Mouse (Mus musculus) stomach, embryonic 14.5 days (tissue): Measurements from ENCODE around the gene Pp2d1. TPM values are rescaled to one million over a fixed set of nuclear protein-coding genes. Genes with fewer than 3 reads are reported as not detected.
"Not testable (repeated sequence)": the region's sequence is repeated elsewhere in the genome, so short reads cannot be mapped to it uniquely, and the experiment has no call there.

Source experiments
- ATAC-seq: fragments of 200-750 bp; cut with Nextera tagmentation; 2 replicates; pipeline ENCODE4 v1.8.0; 2017; ENCODE audit warnings: low read depth, moderate TSS enrichment; ENCODE audit not compliant: insufficient number of reproducible peaks, insufficient read depth, low FRiP score
- H3K27ac ChIP-seq: fragments of 300-500 bp; sonication (generic); 2 replicates; pipeline ENCODE4 v1.5.1; 2014; ENCODE audit warnings: mild to moderate bottlenecking, low read length, moderate library complexity, mixed read lengths
- H3K27me3 ChIP-seq: fragments of 300-500 bp; sonication (generic); 2 replicates; pipeline ENCODE4 v1.6.1; 2014; ENCODE audit warnings: low read length, control low read depth, mixed read lengths; ENCODE audit not compliant: control insufficient read depth, insufficient read depth
- H3K36me3 ChIP-seq: fragments of 300-500 bp; sonication (generic); 2 replicates; pipeline ENCODE4 v1.6.1; 2014; ENCODE audit warnings: mild to moderate bottlenecking, control low read depth, low read length, moderate library complexity, mixed read lengths; ENCODE audit not compliant: control insufficient read depth, insufficient read depth
- H3K4me1 ChIP-seq: fragments of 300-500 bp; sonication (generic); 2 replicates; pipeline ENCODE4 v1.6.1; 2014; ENCODE audit warnings: low read length, control low read depth, mixed read lengths; ENCODE audit not compliant: control insufficient read depth, insufficient read depth
- H3K4me2 ChIP-seq: fragments of 300-500 bp; sonication (generic); replicated peaks from 2 replicates; pipeline ENCODE4 v1.6.1; 2014; ENCODE audit warnings: low read depth, low read length, control low read depth
- H3K4me3 ChIP-seq: fragments of 300-500 bp; sonication (generic); 2 replicates; pipeline ENCODE4 v1.5.1; 2014; ENCODE audit warnings: low read depth, low read length, control low read depth
- H3K9ac ChIP-seq: fragments of 300-500 bp; sonication (generic); replicated peaks from 2 replicates; pipeline ENCODE4 v1.6.1; 2014; ENCODE audit warnings: low read depth, mild to moderate bottlenecking, control low read depth, low read length, moderate library complexity, mixed read lengths
- H3K9me3 ChIP-seq: fragments of 300-500 bp; sonication (generic); 2 replicates; pipeline ENCODE4 v1.6.1; 2016; ENCODE audit warnings: low read depth, low read length, control low read depth; ENCODE audit not compliant: control insufficient read depth
- WGBS: fragments of 180-500 bp; shearing (Covaris S2); extraction: QIAGEN DNeasy Blood & Tissue Kit; methylation state at CpG from one replicate; pipeline ENCODE4 v1.1.7; 2014; 5-methylcytosine and 5-hydroxymethylcytosine counted together
- polyA plus RNA-seq: library from polyadenylated mRNA; unstranded; fragments of >200 nt; fragmentation: Nextera tagmentation; extraction: Ambion mirVana; gene quantifications from 2 replicates; pipeline ENCODE4 v1.2.1, GENCODE M21; 2014

The Pp2d1 gene
- 0.48 and 0.86 TPM in 2 replicates for polyA plus RNA-seq

DNA sequence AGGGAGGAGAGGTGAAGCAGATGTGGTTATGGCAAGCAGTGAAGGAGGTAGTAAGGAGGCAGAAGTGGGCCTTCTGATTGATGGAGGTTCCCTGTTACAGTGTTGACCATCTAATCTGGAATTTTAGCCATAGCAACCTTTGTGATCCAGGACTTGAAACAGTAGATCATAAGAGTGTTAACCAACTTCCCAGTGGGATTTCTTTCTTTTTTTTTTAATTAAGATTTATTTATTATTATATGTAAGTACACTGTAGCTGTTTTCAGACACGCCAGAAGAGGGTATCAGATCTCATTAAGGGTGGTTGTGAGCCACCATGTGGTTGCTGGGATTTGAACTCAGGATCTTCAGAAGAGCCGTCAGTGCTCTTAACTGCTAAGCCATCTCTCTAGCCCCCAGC is at the start of gene Pp2d1:
Gene Pp2d1, minus strand, starts transcription at position 101 of the 400 bp plus-strand sequence.
- H3K4me3 ChIP-seq, H3K27me3 ChIP-seq, H3K27ac ChIP-seq, H3K4me1 ChIP-seq, H3K4me2 ChIP-seq, H3K9ac ChIP-seq, ATAC-seq, H3K36me3 ChIP-seq, H3K9me3 ChIP-seq: not testable (repeated sequence)
- WGBS: 76% methylated on average over 2 of the region's 2 CpGs

DNA sequence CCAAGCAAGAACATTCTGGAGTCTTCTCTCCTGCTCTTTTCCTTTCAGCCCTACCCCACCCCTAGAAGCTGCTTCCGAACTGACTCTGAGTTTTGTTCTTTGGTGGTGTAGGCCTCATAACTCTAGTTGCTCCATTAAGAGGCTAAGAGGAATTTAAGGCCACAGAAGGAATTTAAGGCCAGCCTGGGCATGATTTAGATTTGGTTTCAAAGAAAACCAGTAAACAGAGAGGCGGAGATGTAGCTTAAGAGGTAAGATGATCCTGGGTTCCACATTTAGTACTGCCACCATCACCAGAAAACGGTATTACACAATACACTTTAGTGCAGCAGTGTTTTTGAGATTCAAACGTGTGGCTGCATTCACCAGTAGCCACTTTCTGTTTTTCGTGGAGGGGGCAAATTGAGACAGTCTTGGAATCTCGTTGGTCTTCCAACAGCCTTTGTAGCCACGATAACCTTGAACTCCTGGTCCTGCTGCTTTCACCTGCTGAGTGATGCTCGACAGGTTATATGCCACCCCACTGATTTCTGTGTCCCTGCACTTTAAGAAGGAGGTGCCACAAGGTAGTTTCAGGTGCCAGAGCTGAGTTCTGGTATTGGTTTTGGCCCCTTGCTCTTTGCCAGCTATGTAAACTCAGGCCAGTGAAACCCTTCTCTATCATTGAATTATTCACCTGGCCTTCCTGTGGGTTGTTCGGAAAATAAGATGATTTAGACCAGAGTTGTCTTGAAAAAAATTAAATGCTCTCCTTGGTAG is 49.0 kb upstream of the Pp2d1 start:
- WGBS: 73% methylated on average over 9 of the region's 9 CpGs
- Histone ChIP-seq H3K36me3 (no peaks in the 10 kb centered on the region), H3K27me3 (no peaks in the 10 kb centered on the region), H3K4me1 (peaks cover 13% of the 10 kb centered on the region; the same call in 1 of the 2 replicates), H3K4me3 (no peak overlapping the region), H3K9ac (no peak overlapping the region), H3K9me3 (no peaks in the 10 kb centered on the region), H3K4me2 (no peak overlapping the region), H3K27ac (no peak overlapping the region)
- ATAC-seq: no peak

GRCm38 (mm10) chr17:53587074-53587851 is 48.0 kb upstream of the Pp2d1 start:
- no peak overlapping the region for H3K27ac ChIP-seq
- ATAC-seq: peak; percentile 51; the same call in 1 of the 2 replicates

GRCm38 (mm10) chr17:53583846-53584579 is 44.8 kb upstream of the Pp2d1 start:
- WGBS: 85% methylated on average over 11 of the region's 11 CpGs
- 0 out of 2 replicates have a peak, but pooled peaks have one; percentile 3 for ATAC-seq

More at GRCm38 (mm10) chr17:53587074-53587851, 48.0 kb upstream of the Pp2d1 start:
- 44% methylated on average over 14 of the region's 14 CpGs for WGBS
- Histone ChIP-seq H3K9ac (no peak overlapping the region), H3K27me3 (no peaks in the 10 kb centered on the region), H3K4me2 (no peak overlapping the region), H3K9me3 (no peaks in the 10 kb centered on the region), H3K36me3 (no peaks in the 10 kb centered on the region), H3K4me3 (no peak overlapping the region), H3K4me1 (peaks cover 13% of the 10 kb centered on the region; the same call in 1 of the 2 replicates)

GRCm38 (mm10) chr17:53582805-53583204 is 43.6 kb upstream of the Pp2d1 start:
- H3K4me1 ChIP-seq: peaks cover 10% of the 10 kb centered on the region; the same call in 1 of the 2 replicates
- H3K4me3 ChIP-seq: no peak overlapping the region
- 85% methylated on average over 7 of the region's 7 CpGs for WGBS
- no peak for ATAC-seq
- no peaks in the 10 kb centered on the region for H3K36me3 ChIP-seq
- no peak overlapping the region for H3K9ac ChIP-seq
- H3K27me3 ChIP-seq: no peaks in the 10 kb centered on the region
- no peak overlapping the region for H3K4me2 ChIP-seq
- H3K27ac ChIP-seq: no peak overlapping the region
- no peaks in the 10 kb centered on the region for H3K9me3 ChIP-seq

More at GRCm38 (mm10) chr17:53583846-53584579, 44.8 kb upstream of the Pp2d1 start:
- Histone ChIP-seq H3K4me3 (no peak overlapping the region), H3K9me3 (no peaks in the 10 kb centered on the region), H3K27ac (no peak overlapping the region), H3K4me2 (no peak overlapping the region), H3K27me3 (no peaks in the 10 kb centered on the region), H3K4me1 (peaks cover 13% of the 10 kb centered on the region; the same call in 1 of the 2 replicates), H3K36me3 (no peaks in the 10 kb centered on the region), H3K9ac (no peak overlapping the region)

DNA sequence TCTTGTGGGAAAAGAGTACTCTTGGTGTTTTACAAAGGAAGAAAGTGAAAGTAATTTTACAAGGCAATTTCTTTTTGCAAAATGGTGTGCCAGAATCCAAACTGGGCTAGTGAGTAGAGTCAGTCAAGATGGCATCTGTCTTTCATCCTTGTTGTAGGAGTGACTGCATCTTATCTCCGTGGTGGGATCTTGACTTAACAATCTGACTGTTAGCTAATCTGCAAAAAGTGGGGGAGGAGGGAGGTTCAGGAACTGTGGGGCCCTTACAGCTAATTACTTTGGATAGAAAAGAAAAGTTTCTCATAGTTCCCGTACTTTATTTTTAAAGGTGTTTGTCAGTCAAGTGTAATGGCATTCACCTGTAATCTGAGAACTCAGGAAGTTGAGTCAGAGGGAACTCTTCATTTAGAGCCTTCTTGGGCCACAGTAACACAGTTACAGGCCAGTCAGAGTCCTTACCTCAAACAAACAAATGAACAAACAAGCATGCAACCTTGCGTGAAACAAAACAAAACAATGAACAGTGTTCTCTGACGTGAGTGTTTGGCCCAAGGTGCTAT is 42.9 kb upstream of the Pp2d1 start:
- Histone ChIP-seq H3K36me3 (no peaks in the 10 kb centered on the region), H3K27ac (no peak overlapping the region), H3K4me3 (no peak overlapping the region), H3K27me3 (no peaks in the 10 kb centered on the region), H3K4me1 (peaks cover 5% of the 10 kb centered on the region; the same call in 1 of the 2 replicates), H3K9me3 (no peaks in the 10 kb centered on the region), H3K4me2 (no peak overlapping the region), H3K9ac (no peak overlapping the region)
- no peak for ATAC-seq
- 59% methylated on average over 4 of the region's 4 CpGs for whole genome bisulfite sequencing

GRCm38 (mm10) chr17:53580237-53580636 is 41.0 kb upstream of the Pp2d1 start:
- H3K36me3 ChIP-seq: no peaks in the 10 kb centered on the region
- WGBS: 73% methylated on average over 3 of the region's 3 CpGs
- H3K4me3 ChIP-seq: no peak overlapping the region
- no peaks in the 10 kb centered on the region for H3K27me3 ChIP-seq
- no peak overlapping the region for H3K4me2 ChIP-seq
- H3K27ac ChIP-seq: no peak overlapping the region
- no peaks in the 10 kb centered on the region for H3K9me3 ChIP-seq
- ATAC-seq: no peak
- no peaks in the 10 kb centered on the region for H3K4me1 ChIP-seq
- H3K9ac ChIP-seq: no peak overlapping the region

DNA sequence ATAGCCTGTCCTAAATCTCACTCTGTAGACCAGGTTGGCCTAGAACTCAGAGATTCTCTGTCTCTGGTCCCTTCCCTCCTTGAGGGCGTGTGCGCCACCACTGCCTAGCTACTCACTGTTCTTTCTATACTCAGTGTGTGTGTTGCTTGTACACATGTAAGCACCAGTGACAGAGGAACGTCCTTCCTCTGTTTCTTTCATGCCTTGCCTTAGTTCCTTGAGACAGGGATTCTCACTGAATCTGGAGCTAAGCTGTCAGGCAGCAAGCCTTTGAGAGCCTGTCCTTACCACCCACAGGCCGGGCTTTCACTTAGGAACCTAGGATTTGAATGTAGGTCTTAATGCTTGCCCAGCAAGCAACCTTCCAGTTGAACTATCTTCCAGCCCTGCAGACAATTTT is 40.4 kb upstream of the Pp2d1 start:
- Histone ChIP-seq H3K27me3 (no peaks in the 10 kb centered on the region), H3K4me1 (no peaks in the 10 kb centered on the region), H3K4me3 (no peak overlapping the region), H3K27ac (no peak overlapping the region), H3K36me3 (no peaks in the 10 kb centered on the region), H3K9me3 (no peaks in the 10 kb centered on the region), H3K4me2 (no peak overlapping the region), H3K9ac (no peak overlapping the region)
- WGBS: 69% methylated on average over 4 of the region's 4 CpGs
- ATAC-seq: no peak
